Mouse (Mus musculus): ENCODE data around the gene St3gal3.

Gene St3gal3

DNA sequence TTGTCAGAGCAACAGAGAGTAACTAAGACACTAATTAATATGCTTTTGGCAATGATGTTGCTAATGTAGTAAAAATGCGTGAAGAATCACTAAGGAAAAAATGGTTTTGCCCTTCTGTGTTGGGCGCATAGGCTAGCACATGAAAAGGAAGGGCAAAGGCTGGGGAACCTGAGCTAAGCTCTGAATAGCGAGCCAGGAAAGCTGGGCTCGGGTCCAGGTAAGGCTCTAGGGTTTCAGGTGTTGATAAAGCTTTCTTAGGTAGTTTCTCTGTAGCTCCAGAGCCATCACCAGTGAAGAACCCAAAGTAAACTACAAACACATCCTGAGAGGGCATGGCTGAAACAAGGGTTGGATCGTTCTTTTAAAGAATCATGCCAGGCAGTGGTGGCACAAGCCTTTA lies 6.8 kb upstream of the St3gal3 start:
- in situ Hi-C loops (cut with MboI, MseI): no loop called here

DNA sequence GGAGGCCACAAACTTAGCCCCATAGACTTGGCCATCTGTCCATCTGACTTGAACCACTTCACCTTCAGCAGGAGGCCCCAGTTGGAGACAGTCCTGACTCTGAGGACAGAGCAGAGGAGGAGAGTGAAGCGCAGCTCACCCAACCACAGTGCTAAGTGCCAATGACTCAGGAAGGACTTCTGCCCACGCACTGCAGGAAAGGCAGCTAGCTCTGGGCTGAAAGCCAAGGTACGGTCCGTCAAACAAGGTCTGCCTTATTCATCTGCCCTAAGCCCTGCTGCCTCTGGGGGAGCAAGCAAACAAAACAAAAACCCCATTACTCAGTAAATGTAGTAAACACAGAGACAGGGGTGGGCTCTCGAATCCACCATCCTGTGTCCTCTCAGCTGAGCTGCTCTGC lies 4.2 kb upstream of the St3gal3 start:
- in situ Hi-C loops (cut with MboI, MseI): no loop called here

DNA sequence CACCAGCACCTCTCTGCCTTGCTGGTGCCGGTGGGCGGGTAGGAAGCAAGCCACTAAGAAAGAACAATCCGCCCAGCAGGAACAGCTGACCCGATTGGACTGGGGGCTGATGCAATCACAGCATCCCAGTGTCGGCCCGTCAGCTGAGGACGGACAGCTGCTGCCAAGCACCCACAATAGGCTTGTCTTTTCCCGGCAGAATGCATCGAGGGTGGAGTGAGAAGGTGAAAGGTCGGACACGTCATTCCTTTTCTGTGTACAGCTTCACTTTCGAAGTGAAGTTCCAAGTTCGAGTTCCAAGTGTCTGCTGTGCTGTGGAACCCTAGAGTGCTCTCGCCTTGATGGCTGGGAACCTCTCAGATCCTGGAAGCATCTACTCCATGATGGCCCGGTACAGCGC lies 3.1 kb upstream of the St3gal3 start:
- in situ Hi-C loops (cut with MboI, MseI): no loop called here

DNA sequence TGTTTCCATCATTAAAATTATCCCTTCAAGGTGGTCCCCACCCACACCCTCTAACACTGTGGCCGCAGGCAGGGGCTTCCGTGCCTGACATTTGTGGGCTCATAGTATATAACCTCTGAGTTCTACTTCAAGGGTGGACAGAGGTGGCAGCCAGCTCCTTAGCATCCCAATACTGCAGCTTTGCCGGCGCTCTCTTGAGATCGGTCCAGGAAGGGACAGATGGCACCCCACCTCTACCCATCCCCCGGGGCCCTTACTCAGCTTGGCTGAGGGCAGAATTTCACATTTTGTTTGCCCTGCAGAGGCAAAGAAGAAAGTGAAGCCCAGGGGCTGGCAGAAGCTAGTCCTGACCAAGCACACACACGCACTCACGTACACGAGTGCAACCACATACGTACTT lies 2.6 kb upstream of the St3gal3 start:
- in situ Hi-C loops (cut with MboI, MseI): no loop called here

DNA sequence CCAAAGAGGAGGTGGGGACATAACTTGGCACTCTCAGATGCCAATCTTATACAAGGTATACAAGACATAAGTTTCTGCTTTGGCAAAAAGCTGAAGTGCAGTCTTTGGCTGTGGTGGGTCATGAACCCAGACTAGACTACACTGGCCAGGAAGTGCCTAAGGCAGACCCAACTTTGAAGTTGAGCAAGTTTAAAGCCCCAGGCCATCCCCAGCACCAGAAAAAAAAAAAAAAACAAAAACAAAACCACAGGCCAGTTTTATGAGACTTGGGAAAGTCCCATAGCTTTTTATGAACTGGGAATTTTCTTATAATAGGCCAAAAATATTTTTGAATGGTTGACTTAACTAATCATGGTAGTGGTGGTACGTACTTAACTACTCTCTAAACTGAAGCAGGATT lies 700 bp upstream of the St3gal3 start:
- in situ Hi-C loops (cut with MboI, MseI): no loop called here

DNA sequence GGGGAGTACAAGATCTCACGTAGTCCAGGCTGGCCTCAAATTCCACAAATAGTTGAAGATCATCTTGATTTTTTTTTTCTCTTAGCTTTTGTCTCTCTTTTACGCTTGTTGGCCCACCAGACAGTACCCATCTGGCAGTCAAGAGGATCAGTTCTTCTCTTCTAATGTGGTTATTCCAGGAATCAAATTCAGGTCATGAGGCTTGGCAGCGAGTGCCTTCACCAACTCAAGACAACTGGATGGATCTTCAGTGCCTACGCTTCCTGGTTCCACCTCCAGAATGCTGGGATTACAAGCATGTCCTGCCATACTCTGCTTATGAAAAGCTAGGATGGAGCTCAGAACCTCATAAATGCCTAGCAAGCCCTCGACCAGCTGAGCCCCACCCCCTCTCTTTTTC lies 3.4 kb downstream of the St3gal3 start:
- in situ Hi-C loops (cut with MboI, MseI): no loop called here

DNA sequence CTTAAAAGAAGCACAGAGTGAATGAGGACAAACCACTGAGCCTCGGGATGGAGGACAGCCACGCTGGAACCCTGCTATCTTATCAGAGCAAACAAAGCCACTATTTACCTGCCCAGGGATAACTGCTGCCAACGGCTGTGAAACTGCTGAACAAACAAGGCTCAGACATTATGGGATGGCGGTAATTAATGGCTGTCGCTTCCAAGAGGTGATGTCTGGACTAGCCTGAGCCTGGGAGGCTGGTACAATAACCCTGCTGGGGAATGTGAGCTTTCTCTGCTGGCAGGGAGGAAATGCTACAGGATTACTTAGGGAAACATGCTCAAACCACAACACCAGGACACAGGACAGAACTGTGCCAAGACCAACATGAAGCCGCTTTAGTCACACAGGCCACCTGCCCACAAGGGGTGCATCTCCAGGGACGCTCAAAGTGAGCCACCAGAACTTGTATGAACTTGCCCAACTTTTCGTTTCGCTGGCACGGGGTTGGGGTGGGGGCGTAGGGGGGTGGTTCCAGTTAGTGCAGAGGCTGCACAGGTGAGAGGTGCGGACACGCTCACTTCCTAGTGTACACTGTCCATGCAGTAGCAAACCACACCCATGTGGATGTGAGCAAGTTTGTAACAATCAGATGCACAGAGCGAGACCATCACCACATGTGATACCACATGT lies 11.5 kb downstream of the St3gal3 start:
- in situ Hi-C loops (cut with MboI, MseI): no loop called here

DNA sequence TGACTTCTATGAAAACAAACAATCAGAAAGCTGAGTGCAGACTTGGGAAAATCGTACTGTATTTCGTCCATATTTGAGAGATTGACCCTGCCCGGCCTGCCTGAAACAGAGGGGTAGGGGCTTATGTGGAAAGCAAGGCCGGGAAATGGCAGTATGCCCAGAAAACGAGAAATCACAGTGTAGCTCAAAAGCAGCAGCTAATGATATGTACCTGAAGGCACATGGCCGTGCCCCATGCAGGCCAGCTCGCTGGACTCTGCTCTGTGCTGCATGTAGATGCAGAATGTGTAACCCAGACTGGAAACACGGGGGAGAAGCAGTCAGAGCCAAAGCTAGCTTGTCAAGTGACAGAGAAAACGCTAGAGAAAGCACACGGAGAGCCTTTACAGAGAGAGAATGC lies 12.6 kb downstream of the St3gal3 start:
- in situ Hi-C loops (cut with MboI, MseI): no loop called here

DNA sequence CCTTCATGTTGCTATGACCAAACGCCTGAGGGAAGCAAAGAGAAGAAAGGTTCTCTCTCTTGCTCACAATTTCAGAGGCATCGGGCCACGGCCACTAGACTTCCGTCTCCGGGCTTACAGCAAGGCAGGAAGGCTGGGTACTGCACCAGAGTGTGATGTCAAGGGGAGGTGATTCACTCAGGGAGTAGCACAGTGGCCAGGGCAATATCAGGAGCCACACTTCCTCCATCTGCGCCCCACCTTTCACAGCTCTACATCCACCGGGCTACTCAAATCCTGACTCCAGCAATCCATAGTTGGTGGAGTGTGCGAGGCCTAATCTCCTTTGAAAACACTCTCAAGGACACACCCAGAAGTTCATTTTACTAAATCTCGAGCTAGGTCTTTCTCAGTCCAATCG lies 17.1 kb downstream of the St3gal3 start:
- in situ Hi-C loops (cut with MboI, MseI): no loop called here

DNA sequence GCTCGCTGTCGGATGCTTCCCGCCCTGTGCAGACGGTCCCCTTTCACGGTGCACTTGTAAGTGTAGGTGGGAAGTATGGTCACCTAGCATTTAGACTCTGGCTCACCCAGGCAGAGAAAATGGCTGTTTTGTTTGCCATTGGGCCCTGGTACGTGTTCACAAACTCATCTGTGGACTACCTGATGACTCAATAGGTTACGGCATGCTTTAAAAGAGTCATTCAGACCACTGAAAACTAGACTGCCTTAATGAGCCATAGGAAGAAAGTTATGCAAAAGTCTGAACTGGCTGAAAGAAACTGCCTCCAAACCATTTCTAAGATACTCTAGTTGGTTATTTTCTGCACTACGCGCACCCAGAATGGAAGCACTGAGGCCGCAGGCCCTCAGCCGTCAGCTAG lies 18.6 kb downstream of the St3gal3 start:
- in situ Hi-C loops (cut with MboI, MseI): no loop called here

DNA sequence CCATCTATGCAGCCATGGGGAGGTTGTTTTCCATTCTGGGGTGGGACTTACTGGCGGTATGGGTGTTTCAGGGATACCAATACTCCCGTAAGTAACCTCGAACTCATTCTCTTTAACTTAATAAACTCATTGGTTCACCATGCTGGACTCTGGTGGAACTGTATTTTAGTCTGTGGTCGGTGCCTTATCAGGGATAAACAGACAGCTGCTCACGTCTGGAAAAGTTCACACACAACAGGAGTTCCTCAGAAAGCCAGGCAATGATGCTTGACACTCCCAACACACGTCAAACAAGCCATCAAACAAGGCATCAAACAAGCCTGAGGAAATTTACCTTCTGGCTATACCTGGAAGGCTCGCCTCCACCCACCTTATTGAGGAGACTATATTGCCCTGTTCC lies 19.6 kb downstream of the St3gal3 start:
- in situ Hi-C loops (cut with MboI, MseI): no loop called here

DNA sequence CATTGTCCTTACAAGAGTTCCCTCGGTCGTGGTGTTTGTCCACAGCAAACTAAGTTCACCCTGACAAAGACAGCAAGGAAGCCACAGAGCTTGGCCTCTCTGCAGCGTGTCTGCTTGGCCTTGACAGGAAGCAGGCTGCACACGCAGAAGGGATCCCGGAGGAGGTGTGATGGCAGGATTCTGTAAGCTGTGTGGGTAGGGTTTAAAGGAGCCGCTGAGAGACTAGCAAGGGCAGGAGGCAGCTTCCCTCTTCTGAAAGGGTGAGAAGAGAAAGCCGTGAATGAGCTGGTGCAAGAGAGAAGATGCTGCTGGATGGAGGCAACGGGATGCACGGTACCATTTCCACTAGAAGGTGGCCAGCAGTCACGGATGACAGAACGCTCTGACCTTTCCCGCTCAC lies 22.1 kb downstream of the St3gal3 start:
- in situ Hi-C loops (cut with MboI, MseI): no loop called here

DNA sequence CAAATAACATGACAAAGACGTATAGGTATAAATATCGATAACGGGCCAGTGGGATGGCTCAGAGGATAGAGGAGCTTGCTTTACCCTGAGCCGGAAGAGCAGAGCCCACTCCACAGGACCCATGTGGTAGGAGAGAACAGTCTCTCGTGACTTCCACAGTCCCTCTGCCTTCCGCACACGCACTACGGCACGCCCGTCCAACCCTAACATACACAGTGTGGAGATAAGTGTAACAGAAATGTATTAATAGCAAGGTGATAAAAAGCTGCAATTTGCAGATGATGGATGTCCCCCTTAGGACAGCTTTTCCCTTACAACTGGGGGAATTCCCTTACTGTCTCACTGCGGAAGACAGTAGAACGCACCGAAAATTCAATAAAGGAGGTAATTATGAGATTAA lies 25.1 kb downstream of the St3gal3 start:
- in situ Hi-C loops (cut with MboI, MseI): no loop called here

DNA sequence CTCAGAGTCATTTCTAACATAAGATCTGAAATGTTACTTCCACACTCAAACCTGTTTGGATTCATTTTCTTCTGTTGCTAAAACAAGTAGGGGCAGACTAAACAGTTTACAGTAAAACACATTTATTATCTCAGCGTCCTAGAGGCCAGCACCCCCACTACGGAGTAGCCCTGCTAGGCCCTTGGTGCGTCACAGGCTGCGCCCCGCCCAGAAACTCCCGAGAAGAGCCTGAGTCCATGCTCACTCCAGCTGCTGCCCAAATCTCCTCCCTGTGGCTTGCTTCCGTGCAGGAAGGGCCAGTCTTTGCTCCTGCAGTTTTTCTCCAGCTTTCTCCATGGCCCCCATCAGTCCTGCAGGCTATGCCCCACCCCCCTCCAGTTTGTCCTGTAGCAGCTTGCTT lies 25.9 kb downstream of the St3gal3 start:
- in situ Hi-C loops (cut with MboI, MseI): no loop called here

DNA sequence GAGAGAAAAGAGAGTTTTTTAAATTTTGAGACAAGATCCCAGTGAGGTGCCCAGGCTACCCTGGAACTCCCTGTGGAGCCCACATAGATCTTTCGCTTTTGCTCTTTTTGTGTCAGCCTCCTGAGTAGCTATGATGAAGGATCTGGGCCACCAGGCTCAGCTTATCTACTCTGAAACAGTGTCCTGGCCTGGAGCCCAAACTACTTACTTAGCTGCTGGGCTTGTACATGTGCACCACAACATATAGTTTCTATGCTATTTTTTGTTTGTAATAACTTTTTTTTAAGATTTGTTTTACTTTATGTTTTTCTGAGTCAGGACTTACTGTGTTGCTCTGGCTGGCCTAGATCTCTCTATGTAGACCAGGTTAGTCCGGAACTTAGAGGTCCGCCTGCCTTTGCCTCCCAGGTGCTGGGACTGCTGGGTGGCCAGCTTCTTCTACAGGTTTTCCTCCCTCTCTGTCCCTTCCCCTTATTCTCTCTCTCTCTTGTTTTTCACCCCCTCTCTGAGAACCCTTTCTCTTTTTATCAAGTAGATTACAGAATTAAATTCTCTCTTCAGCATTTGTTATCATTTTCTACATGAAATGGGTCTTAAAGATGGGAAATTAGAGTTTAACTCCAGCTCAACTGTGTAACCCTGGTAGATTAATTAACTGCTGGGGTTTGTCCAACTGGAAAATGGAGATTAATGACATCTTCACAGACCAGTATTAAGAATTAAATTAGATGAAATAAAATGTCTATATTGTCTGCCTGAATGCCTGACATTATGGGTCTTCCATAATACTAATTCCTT lies 29.3 kb downstream of the St3gal3 start:
- in situ Hi-C loops (cut with MboI, MseI): no loop called here

DNA sequence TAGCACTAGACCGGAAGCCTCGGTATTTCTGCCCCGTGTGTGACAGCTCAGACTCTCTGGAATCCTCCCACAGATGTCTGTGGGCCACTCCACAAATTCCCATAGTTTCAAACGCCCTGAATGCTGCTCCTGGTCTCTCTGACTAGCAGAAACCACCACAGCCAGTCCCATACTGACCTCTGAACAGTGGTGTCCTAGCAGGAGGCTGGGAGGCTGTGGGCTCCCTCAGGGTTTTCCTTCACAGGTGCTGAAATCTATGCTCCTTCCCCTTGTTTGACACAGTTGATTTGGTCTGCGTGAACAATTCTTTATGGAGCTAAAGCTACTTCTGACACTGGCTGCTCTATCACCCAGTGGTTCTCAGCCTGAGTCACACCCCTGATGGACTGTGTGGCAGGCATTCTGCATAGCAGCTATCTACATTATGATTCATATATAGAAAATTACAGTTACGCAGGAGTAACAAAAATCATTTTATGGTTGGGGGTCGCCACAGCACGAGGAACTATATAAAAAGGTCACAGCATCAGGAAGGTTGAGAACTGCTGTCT lies 31.4 kb downstream of the St3gal3 start:
- in situ Hi-C loops (cut with MboI, MseI): no loop called here

DNA sequence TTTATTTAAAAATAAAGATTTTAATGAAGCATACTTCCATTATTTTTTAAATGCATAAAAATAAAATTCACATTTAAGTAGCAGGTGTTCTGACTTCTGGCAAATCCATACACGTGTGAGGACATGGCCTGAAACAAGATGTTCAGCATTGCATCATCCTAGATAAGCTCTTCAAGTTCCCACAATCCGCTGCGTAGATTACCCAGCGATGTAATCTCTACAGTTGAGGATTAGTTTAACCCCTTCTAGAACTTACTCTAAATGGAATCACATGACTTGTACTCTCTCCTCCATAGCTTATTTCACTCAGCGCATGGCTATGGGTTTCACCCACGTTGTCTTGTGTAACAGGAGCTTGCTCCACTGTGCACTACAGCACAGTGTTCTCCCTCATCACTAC lies 33.2 kb downstream of the St3gal3 start:
- in situ Hi-C loops (cut with MboI, MseI): no loop called here

DNA sequence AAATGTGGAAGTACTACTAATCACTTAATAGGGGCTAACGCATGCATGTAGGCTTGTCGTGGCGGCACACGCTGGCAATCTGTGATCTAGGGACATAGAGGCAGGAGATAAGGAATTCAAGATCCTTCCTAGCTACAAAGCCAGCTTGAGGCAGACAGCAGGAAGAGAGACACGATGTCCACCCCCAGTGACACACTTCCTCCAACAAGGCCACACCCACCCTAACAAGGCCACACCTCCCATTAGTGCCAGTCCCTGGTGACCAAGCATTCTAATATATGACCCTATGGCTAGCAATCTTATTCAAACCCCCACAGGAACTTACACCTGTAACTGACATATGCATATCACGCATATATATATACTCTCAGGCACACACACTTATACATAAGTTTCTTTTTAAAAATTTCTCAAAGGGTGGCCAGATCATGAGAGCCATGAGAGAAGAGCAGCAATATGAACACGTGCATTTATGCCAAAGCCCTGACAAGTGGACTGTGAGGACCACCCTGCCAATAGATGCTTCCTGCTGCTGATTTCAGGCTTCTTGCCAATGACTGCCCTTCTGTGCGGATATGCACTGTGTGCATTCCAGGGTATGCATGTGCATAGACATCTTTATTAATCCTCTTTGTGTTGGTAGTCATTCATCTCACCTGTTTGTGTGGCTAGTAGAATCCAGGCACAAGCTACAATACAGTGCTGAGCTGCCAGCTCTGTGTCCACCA lies 34.9 kb downstream of the St3gal3 start:
- in situ Hi-C loops (cut with MboI, MseI): no loop called here

DNA sequence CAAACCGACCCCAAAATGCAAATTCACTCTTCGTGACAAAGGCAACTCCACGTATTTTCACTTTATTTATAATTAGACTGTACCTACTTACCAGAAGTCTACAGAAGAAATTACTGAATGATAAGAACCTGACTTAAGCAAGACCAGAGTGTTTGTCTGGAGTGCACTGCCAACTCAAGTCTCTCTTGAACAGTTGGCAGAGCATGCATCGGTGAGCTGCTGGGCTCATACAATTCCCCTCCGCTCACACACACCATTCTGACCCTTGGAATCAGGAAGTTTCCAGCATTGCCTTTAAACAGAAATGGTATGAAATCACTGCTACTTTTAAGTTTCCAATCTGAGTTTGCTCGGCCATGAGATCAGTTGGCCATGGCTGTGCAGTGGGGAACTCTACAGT lies 36.1 kb downstream of the St3gal3 start:
- in situ Hi-C loops (cut with MboI, MseI): no loop called here

DNA sequence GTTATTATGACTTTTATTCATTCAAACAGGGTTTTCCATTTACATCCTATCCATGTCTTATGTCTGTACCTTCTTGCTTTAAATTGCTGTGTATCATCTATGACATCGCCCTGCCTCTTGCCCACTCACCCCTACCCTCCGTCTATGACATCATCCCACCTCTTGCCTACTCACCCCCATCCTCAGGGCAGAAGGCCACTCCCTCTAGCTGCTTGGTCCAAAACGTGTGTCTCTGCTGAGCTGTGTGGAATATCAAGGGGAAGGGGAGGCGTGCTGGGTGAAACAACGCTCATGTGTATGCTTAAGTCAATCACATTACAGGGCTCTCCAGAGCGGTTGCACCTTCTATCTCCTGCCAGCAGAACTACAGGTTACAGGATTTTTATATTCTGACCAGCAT lies 38.6 kb downstream of the St3gal3 start:
- in situ Hi-C loops (cut with MboI, MseI): no loop called here

DNA sequence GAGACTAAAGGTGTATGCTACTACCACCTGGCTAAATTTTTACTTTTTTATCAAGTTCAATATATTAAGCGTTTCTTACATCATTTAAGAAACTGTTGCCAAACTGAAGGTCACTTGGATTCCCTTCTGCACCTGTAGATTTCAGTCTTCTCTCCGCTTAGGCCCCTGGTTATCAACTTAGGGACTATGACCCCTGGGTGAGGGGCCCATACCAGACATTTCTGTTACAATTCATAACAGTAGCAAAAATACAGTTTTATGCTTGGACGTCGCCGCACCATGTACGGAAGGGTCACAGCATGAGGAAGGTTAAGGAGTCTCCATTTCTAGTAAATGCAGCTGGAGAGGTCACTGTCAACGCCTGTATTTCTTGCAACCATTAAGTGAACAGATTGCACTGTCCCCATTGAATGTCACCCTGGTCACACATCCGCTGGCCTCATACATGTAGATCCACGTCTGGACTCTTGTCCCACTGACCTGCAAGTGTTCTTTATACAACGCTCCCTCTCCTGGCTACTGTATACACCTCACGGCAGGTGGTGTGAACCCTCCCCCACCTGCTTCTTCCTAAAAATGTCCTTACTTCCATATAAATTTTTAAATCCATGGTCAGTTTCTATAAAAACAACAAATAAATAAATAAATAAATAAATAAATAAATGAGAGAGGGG lies 41.8 kb downstream of the St3gal3 start:
- in situ Hi-C loops (cut with MboI, MseI): no loop called here

DNA sequence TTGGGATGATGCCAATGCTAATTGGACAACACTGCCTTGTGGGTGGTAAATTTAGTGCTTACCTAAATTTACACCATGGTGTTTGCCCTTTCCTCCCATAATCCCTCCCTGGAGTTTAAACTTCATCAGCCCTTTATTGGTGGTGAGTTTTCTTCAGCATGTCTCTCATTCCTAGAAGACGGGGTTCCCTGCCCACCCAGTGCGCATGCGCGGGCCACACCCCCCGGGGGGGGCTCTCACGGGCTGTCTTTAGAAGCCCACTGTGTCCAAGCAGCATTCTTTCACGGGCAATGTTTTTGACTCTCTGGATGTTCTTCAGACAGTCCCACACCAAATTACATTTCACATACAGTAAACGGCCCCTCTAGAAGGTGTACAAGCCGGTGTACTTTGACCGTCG lies 44.3 kb downstream of the St3gal3 start:
- in situ Hi-C loops (cut with MboI, MseI): no loop called here
